Mouse (Mus musculus): ENCODE results near the gene Zfp106. TPM values are rescaled to one million over a fixed set of nuclear protein-coding genes. Genes with fewer than 3 reads are reported as not detected.

The Zfp106 gene
- polyA plus RNA-seq, 1 experiment = 39.1 TPM

DNA sequence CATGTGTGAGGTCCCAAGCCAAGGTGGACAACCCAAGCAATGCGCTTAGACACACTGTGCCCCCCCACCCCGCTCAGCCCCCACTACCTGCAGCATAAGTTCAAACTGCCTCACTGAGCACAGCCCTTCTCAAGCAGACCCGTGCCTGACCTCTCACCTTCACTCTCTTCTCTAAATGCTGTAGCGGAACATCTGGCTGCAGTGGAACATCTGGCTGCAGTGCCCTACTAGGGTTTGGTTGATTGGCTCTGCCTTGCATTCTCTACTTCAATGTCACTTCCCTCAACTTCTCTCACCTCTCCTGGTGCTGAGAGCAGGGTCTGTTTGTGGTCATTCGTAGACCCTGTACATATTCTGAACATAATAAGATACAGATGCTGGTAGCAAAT, 98.3 kb downstream of the Zfp106 start:
- H3K27ac ChIP-seq (ENCODE audit: insufficient read depth, low read depth, low read length) = no peak overlapping the region
- peaks cover 4% of the 10 kb centered on the region; the same call in 1 of the 2 replicates for H3K36me3 ChIP-seq (ENCODE audit: control insufficient read depth, insufficient read depth, low read length)
- H3K4me3 ChIP-seq (ENCODE audit: low read depth, low read length) = no peak overlapping the region
- TF ChIP-seq POLR2A (IDR thresholded peaks at IDR 0.05; ENCODE audit: low read depth, low read length) = no peak
- 85% methylated on average over 5 of the region's 5 CpGs for WGBS
- no peaks in the 10 kb centered on the region for H3K4me1 ChIP-seq (ENCODE audit: control insufficient read depth, insufficient read depth, insufficient read length, low read length)
- H3K27me3 ChIP-seq (ENCODE audit: control insufficient read depth, insufficient read depth, low read length) = no peaks in the 10 kb centered on the region

DNA sequence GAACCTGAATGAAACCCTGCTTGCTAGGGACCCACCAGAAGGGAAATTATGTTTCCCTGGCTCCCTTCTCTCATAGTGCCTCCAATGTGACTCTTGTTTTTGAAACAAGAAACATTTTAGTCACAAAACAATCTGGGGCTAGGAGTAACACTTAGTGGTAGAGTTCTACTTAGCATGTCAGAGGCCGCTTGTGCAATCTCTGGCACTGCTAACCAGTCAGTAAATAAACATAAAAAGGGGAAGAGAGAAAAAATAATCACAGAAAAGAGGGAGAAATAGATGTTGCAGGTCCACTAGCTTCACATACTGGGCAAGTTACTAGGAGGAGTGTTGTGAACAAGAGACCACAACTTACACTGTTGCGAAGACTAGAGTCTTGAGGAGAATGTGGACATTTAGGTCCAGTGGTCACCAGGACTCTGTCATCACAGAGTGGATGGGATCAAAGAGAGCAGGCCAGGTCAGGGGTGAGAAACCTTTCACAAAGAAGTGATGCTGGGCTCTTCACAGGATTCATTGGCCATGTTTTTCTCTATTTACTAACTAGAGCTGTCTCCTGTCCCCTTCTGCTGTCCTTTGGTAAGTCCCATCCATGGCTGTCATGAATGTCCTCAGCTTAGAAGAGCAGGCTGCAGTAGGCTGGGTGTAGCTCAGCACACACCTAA, 98.8 kb downstream of the Zfp106 start:
- H3K27ac ChIP-seq (ENCODE audit: insufficient read depth, low read depth, low read length) = no peak overlapping the region
- no peaks in the 10 kb centered on the region for H3K4me1 ChIP-seq (ENCODE audit: control insufficient read depth, insufficient read depth, insufficient read length, low read length)
- WGBS = 80% methylated on average over 2 of the region's 2 CpGs

GRCm38 (mm10) chr2:120464091-120464490, 99.6 kb downstream of the Zfp106 start:
- peaks cover 8% of the 10 kb centered on the region for H3K36me3 ChIP-seq (ENCODE audit: control insufficient read depth, insufficient read depth, low read length)
- TF ChIP-seq POLR2A (IDR thresholded peaks at IDR 0.05; ENCODE audit: low read depth, low read length) (no peak), CTCF (IDR thresholded peaks at IDR 0.05; ENCODE audit: extremely low read depth, insufficient read length, insufficient replicate concordance, low read depth, low read length) (no peak)
- H3K27me3 ChIP-seq (ENCODE audit: control insufficient read depth, insufficient read depth, low read length) = no peaks in the 10 kb centered on the region
- 76% methylated on average over 8 of the region's 8 CpGs for WGBS
- no peaks in the 10 kb centered on the region for H3K4me1 ChIP-seq (ENCODE audit: control insufficient read depth, insufficient read depth, insufficient read length, low read length)
- H3K27ac ChIP-seq (ENCODE audit: insufficient read depth, low read depth, low read length) = no peak overlapping the region
- no peak overlapping the region for H3K4me3 ChIP-seq (ENCODE audit: low read depth, low read length)

More for the DNA sequence above, 98.8 kb downstream of the Zfp106 start:
- H3K4me3 ChIP-seq (ENCODE audit: low read depth, low read length) = no peak overlapping the region
- H3K36me3 ChIP-seq (ENCODE audit: control insufficient read depth, insufficient read depth, low read length) = peaks cover 6% of the 10 kb centered on the region
- no peaks in the 10 kb centered on the region for H3K27me3 ChIP-seq (ENCODE audit: control insufficient read depth, insufficient read depth, low read length)
- TF ChIP-seq CTCF (IDR thresholded peaks at IDR 0.05; ENCODE audit: extremely low read depth, insufficient read length, insufficient replicate concordance, low read depth, low read length) = no peak
- TF ChIP-seq POLR2A (IDR thresholded peaks at IDR 0.05; ENCODE audit: low read depth, low read length) = no peak

DNA sequence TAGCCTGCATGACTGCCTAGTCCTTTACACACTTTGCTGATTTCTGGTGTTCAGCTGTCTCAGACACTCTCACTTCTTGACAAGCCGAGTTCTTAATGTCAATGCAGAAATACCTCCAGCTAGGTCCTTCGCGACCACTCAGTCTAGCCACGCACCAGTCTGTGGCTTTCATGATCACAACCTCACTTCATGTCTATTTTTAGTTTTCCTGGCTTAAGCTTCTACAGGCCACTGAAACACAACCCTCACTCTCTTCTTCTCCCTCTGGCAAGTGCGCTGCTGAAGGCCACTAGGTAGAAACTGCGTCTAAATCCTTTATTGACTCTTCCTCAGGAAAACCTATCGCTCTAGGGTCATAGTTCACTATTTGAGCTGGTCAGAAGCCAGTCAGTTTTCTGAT, 100.3 kb downstream of the Zfp106 start:
- H3K36me3 ChIP-seq (ENCODE audit: control insufficient read depth, insufficient read depth, low read length) = peaks cover 8% of the 10 kb centered on the region
- 65% methylated on average over 7 of the region's 7 CpGs for WGBS
- H3K27ac ChIP-seq (ENCODE audit: insufficient read depth, low read depth, low read length) = no peak overlapping the region
- H3K27me3 ChIP-seq (ENCODE audit: control insufficient read depth, insufficient read depth, low read length) = no peaks in the 10 kb centered on the region
- no peak overlapping the region for H3K4me3 ChIP-seq (ENCODE audit: low read depth, low read length)
- H3K4me1 ChIP-seq (ENCODE audit: control insufficient read depth, insufficient read depth, insufficient read length, low read length) = no peaks in the 10 kb centered on the region
- TF ChIP-seq CTCF (IDR thresholded peaks at IDR 0.05; ENCODE audit: extremely low read depth, insufficient read length, insufficient replicate concordance, low read depth, low read length) = no peak
- no peak for TF ChIP-seq POLR2A (IDR thresholded peaks at IDR 0.05; ENCODE audit: low read depth, low read length)

DNA sequence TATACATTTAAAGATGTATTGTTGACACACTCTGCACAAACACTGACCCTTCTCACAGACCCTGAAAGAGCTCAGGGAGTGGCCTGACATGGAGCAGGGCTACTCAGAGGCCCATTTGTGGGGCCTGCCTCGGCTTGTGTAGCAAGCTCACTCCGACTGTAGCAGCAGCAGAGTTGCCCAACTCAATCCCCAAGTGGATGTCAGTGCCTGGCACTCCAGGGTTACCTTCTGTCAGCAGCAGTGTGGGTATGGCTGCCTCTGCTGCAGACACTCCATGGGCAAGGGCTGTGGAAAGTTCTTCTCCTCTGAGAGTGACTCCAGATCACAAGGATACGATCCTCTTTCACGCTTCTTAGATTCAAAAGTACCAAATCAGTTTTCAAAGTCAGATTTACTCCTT, 103.4 kb downstream of the Zfp106 start:
- Histone ChIP-seq H3K4me3 (ENCODE audit: low read depth, low read length) (no peak overlapping the region), H3K36me3 (ENCODE audit: control insufficient read depth, insufficient read depth, low read length) (peaks cover 8% of the 10 kb centered on the region), H3K27ac (ENCODE audit: insufficient read depth, low read depth, low read length) (no peak overlapping the region), H3K4me1 (ENCODE audit: control insufficient read depth, insufficient read depth, insufficient read length, low read length) (no peaks in the 10 kb centered on the region), H3K27me3 (ENCODE audit: control insufficient read depth, insufficient read depth, low read length) (no peaks in the 10 kb centered on the region)
- 83% methylated on average over 4 of the region's 4 CpGs for WGBS
- TF ChIP-seq CTCF (IDR thresholded peaks at IDR 0.05; ENCODE audit: extremely low read depth, insufficient read length, insufficient replicate concordance, low read depth, low read length) = no peak
- no peak for TF ChIP-seq POLR2A (IDR thresholded peaks at IDR 0.05; ENCODE audit: low read depth, low read length)

Other genes with a start within 250 kb of the Zfp106 start
- gene Pla2g4f, start 249.7 kb downstream of the Zfp106 start, polyA plus RNA-seq (2012; rRNA removed) = 0.08 and 0.34 TPM in 2 replicates
- 8.1 and 12.8 TPM in 2 replicates for gene Vps39, start 210.7 kb downstream of the Zfp106 start, polyA plus RNA-seq (2012; rRNA removed)
- 4.6 and 10.5 TPM in 2 replicates for gene Ganc, start 159.9 kb downstream of the Zfp106 start, polyA plus RNA-seq (2012; rRNA removed)
- gene Tmem87a, start 159.7 kb downstream of the Zfp106 start, polyA plus RNA-seq (2012; rRNA removed) = 1.4 and 2.7 TPM in 2 replicates
- gene Capn3, start 107.8 kb downstream of the Zfp106 start, polyA plus RNA-seq (2012; rRNA removed) = 0.76 and 1.3 TPM in 2 replicates
- gene Snap23, start 3.8 kb upstream of the Zfp106 start, polyA plus RNA-seq (2012; rRNA removed) = 2.3 and 3.6 TPM in 2 replicates
- gene Haus2, start 45.5 kb upstream of the Zfp106 start, polyA plus RNA-seq (2012; rRNA removed) = 0.53 and 1.6 TPM in 2 replicates
- gene Lrrc57, start 45.7 kb upstream of the Zfp106 start, polyA plus RNA-seq (2012; rRNA removed) = 4.3 and 13.1 TPM in 2 replicates
- gene Stard9, start 65.3 kb upstream of the Zfp106 start, polyA plus RNA-seq (2012; rRNA removed) = 1.2 and 2.1 TPM in 2 replicates

All from small intestine, adult 2 months (tissue).